Mouse (Mus musculus): ENCODE measurements around the gene Xpnpep1.
A peak's percentile ranks its signal among the peaks of the same experiment; 100 is the strongest.

Gene Xpnpep1

DNA sequence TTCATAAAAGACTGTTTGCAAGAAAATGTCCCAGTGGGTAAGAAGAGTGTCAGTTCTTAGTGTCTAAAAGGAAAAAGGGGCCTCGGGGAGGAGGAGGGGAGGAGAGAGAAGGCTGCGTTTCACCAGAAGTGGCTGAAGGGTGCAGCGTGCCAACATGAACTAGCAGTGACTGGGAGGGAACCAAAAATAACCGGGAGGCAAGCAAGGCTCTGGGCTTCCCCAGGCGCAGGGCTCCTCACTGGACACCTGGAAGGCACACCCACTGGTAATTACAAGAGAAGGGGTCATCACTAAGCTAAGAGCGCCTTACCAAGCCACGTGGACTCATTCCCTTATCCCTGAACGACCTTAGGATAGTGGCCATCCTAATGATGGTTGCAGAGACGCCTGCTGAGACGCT, 48.1 kb downstream of the Xpnpep1 start:
- DNase-seq (ENCODE audit: low spot score), result no peak

DNA sequence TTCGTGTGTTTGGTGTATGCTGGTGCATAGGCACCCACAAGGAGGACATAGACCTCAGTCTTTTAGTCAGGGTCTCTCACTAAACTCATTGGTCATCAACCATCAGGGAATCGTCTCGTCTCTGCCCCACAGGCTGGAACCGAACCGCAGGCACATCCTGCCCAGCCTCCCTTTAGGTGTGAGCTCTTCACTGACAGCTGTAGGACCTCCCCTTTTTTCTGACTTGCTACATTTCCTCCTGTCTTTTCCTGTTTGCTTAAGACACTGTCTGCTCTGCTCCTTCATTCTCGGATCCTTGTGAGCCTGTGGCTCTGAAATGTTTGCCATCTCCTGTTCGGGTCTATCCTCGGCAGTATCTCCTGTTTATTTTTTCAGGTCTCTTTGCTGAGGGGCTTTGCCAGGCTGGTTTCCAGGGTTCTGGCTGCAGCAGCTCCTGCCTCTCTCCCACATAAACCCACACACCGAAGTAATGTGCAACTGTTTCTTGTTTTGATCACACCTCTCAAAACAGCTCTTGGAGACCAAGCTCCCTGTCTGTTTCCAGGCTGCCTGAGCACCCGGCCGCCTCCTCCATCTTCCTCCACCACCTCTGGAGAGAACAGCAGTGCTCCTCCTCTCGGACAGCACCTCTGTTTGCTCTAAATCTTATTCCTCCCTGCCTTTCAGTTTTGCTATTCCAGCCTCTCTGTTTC, 60.8 kb downstream of the Xpnpep1 start:
- no peak for DNase-seq (ENCODE audit: low spot score)

DNA sequence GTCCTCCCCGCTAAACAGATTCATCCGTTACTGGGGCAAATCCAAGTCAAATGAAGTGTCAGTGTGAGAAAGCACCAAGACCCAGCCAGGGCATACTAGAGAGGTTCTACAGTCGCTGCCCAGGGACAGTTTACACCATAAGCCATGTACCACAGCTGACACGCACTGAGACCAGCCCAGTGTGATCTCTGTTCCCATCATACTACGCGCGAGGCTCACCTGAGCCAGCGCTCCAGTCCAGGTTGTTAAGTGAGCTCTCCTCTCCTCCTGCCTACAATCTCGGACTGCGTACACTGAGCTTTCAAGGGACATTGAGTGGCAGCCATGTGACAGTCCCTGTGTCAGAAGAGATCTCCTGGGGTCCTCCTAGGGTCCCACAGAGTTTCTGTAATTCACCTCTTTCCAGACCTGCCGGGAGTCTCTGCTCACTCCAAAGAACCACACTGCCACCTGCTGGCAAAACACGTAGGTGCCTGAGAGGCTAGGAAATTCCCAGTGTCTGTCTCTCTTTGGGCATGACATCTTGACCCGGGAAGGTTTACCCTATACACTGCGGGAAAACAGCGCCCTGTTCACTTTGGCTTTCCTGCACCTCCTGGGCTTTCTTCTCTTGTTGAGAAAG, 64.3 kb downstream of the Xpnpep1 start:
- peak; percentile 2 for DNase-seq (ENCODE audit: low spot score)

DNA sequence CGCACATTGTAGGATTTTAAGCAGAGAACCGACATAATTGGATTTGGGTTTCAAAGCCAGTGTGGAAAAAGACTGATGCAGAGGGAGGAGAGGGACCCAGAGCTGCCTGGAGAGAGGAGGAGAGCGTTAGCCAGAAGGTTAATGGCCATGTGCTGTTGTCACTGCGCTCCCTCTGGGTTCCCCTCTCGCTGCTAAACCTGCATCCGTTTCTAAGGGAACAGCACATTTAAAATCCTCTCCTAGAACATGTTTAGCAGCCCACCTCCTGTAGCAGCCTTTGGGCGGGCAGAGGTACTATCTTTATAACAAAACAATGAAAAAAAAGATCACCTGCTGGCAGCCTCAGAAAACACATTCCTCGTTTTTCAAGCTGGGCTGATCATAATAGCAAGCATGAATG, 73.7 kb downstream of the Xpnpep1 start:
- no peak for DNase-seq (ENCODE audit: low spot score)

DNA sequence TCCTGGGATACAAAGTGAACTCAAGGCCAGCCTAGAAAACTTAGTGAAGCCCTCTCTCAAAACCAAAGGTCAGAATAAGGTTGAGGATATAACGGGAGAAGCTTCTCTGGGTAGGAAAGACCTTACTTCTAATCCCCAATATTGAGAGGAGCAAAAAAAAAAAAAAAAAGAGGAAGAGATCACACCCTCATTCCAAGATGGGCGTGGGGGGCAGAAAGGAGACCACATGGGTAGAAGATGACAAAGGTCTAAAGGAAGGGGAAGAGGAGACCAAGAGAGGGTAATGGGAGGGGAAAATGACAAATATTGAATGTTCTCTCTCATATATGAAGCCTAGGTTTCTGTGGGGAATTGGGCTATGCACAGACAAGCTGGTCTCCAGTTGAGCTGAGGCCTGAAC, 77.3 kb downstream of the Xpnpep1 start:
- DNase-seq (ENCODE audit: low spot score), result no peak

DNA sequence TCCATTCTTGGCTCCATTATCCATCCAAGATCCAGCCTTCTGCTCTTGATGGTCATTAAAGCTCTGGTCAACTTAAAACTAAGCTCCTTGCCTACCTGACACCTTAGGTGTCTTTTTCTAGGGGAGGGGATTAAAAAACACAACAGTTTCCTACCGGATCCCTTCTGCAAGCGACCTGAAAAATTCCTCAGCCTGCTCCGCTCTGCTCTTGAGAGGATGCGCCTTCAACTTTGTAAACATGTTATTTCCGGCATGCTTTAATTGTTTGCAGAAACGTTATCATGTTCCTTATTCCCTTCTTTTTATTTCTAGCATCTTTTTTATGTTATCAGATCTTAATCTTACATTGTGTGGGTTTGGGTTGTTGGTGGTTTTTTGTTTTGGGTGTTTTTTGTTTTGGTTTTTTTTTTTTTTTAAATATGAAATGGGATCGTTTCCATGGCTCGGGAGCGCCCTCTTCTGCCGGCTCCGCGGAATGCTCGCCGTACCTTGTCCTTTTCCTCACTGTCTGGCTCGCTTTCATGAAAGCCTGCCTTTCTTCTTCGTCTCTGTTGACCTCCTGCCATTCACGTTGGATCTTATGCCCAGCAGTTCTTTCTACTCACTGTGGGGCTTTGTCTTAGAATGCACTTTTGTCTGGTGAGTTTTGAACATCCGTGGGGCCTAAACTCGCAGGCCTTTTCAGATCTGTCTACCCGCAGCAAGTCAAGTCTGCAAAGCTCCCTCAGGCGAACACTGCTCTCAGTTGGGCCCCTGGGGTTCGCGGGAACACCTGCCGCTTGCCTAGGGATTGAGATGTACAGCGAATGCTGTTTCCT, 117.1 kb downstream of the Xpnpep1 start:
- no peak for DNase-seq (ENCODE audit: low spot score)

DNA sequence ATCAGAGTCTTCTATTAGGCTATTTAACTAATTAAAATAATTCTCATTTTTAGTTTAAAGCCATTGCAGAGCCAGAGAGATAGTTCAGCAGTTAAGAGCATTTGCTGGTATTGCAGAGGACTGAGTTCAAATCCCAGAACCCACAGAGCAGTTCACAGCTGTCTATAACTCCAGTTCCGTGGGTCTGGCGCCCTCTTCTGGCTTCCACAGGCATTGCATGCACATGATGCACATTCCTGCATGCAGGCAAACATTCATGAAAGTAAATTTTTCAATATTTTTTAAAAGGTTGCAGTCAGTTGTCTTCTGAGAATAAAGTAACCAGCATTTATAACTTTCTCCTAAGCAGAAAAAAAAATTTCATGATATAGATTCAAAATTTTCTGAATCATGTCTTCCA, 135.8 kb downstream of the Xpnpep1 start:
- DNase-seq (ENCODE audit: low spot score), result no peak

DNA sequence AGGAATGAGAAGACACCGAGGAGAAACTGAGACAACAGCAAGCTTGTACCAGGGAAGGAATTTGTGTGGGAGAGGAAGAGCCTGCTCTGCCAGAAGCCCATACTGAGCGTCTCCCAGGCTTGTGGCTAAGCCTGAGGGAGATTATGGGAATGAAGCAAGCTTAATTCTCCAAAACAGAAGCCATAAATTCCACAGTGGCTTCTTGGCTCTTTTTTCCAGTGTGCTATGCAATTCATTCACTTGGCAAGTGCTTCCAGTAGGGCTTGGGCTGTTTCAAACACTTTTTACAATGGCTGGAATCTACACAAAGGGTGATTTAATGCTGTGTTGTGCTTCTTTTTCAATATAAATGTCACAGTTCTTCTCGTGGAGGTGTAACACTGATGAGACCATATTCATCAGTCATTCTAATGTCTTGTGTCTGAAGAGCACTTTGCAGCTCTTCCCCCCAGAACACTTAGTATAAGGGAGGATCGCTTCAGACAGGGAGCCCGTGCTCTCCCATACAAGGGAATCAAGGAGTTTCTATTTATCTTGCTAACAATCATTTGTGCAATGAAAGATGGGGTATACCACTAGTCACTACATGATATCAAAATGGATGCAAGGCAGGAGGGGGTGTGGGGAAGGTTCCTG, 148.1 kb downstream of the Xpnpep1 start:
- no peak for DNase-seq (ENCODE audit: low spot score)
